Comparison of ENCODE assay signal across 17 mouse cellular contexts in the genomic region with DNA sequence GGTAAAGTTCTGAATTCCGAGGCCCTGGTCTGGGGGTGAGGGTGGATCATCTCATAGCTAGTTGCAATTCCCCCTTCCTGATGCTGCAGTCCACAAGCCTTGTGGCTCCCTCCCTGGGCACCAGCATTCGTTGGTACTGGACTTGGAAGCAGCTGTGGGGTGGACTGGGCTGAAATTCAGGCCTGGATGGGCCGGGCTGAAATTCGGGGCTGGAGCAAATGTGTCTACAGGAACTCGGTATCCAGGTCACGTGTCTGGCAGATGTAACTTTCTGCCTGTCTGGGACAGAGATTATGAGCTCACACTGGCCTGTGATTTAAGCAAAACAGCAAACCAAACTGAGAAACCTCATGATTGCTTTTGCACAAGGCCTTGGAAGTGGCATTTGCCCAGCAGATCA. TPM values are rescaled to one million over a fixed set of nuclear protein-coding genes. Genes with fewer than 3 reads are reported as not detected.
DNase-seq lines count a peak whose midpoint lies in the region; ATAC-seq and TF ChIP-seq lines count a peak whose summit lies in the region.
"Had no signal": no experiment of that assay in that cellular context is flagged by ENCODE, and none has a peak within 500 bp of the region (broad histone marks: within the 10 kb centered on the region; RNA-seq: fewer than 3 reads in every experiment).

No protein-coding gene starts in this region.

- no peaks in the 10 kb centered on the region for H3K36me3 ChIP-seq in forebrain, embryonic 15.5 days
- H3K36me3 ChIP-seq in forebrain, postnatal 0 days (ENCODE audit: insufficient read depth) = no peaks in the 10 kb centered on the region
- no peaks in the 10 kb centered on the region for H3K36me3 ChIP-seq in midbrain, embryonic 12.5 days
- H3K36me3 ChIP-seq in midbrain, embryonic 16.5 days (ENCODE audit: control insufficient read depth, insufficient read depth, low read length) = no peaks in the 10 kb centered on the region
- H3K36me3 ChIP-seq in midbrain, embryonic 13.5 days = no peaks in the 10 kb centered on the region
- H3K36me3 ChIP-seq: G1E had no signal

- no peaks in the 10 kb centered on the region for H3K9me3 ChIP-seq in forebrain, embryonic 15.5 days
- H3K9me3 ChIP-seq in forebrain, postnatal 0 days (ENCODE audit: low read length) = no peaks in the 10 kb centered on the region
- H3K9me3 ChIP-seq in midbrain, embryonic 12.5 days = no peaks in the 10 kb centered on the region
- H3K9me3 ChIP-seq in midbrain, embryonic 16.5 days (replicated peaks; ENCODE audit: control insufficient read depth, low read length, poor library complexity, severe bottlenecking) = no peaks in the 10 kb centered on the region
- H3K9me3 ChIP-seq in midbrain, embryonic 13.5 days = no peaks in the 10 kb centered on the region

- WGBS in forebrain, embryonic 15.5 days = 77% methylated on average over 6 of the region's 6 CpGs
- 68% methylated on average over 6 of the region's 6 CpGs for WGBS in forebrain, postnatal 0 days
- WGBS in midbrain, embryonic 12.5 days = 74% methylated on average over 6 of the region's 6 CpGs
- 76% methylated on average over 6 of the region's 6 CpGs for WGBS in midbrain, embryonic 16.5 days
- 68% methylated on average over 6 of the region's 6 CpGs for WGBS in midbrain, embryonic 13.5 days

- no peak for TF ChIP-seq CTCF in forebrain, postnatal 0 days (IDR thresholded peaks at IDR 0.05; ENCODE audit: low read depth)

- H3K4me1 ChIP-seq in forebrain, embryonic 15.5 days = peaks cover 12% of the 10 kb centered on the region
- H3K4me1 ChIP-seq in forebrain, postnatal 0 days (ENCODE audit: insufficient read depth) = no peaks in the 10 kb centered on the region
- peaks cover 8% of the 10 kb centered on the region for H3K4me1 ChIP-seq in midbrain, embryonic 12.5 days
- no peaks in the 10 kb centered on the region for H3K4me1 ChIP-seq in midbrain, embryonic 16.5 days (ENCODE audit: control insufficient read depth, insufficient read depth, low read length)
- peaks cover 11% of the 10 kb centered on the region for H3K4me1 ChIP-seq in midbrain, embryonic 13.5 days (replicated peaks)

- DNase-seq in forebrain, postnatal 0 days = no peak
- DNase-seq in gastrocnemius, postnatal 14 days = peak; percentile 81
- no peak for DNase-seq in spleen, postnatal 14 days (ENCODE audit: low spot score in 2 of 2)
- DNase-seq in spleen, postnatal 36 days (ENCODE audit: low spot score in 2 of 2) = no peak

- no peak overlapping the region for H3K4me2 ChIP-seq in forebrain, embryonic 15.5 days (replicated peaks)
- no peak overlapping the region for H3K4me2 ChIP-seq in forebrain, postnatal 0 days (ENCODE audit: low read depth)
- H3K4me2 ChIP-seq in midbrain, embryonic 12.5 days (replicated peaks) = no peak overlapping the region
- H3K4me2 ChIP-seq in midbrain, embryonic 16.5 days (ENCODE audit: low read length) = no peak overlapping the region
- no peak overlapping the region for H3K4me2 ChIP-seq in midbrain, embryonic 13.5 days (replicated peaks)

- intact Hi-C loops in gastrocnemius, postnatal 14 days (cut with DNase I; ENCODE audit: low total_unique reads) = no loop called here

- no peaks in the 10 kb centered on the region for H3K27me3 ChIP-seq in forebrain, embryonic 15.5 days
- no peaks in the 10 kb centered on the region for H3K27me3 ChIP-seq in forebrain, postnatal 0 days (ENCODE audit: insufficient read depth, low read length)
- no peaks in the 10 kb centered on the region for H3K27me3 ChIP-seq in midbrain, embryonic 12.5 days
- no peaks in the 10 kb centered on the region for H3K27me3 ChIP-seq in midbrain, embryonic 16.5 days (ENCODE audit: control insufficient read depth, insufficient read depth, low read depth, low read length)
- H3K27me3 ChIP-seq in midbrain, embryonic 13.5 days = no peaks in the 10 kb centered on the region

- ATAC-seq in forebrain, embryonic 15.5 days (replicated peaks) = no peak
- ATAC-seq in forebrain, postnatal 0 days = no peak
- no peak for ATAC-seq in midbrain, embryonic 12.5 days (ENCODE audit: low FRiP score, low read depth)
- ATAC-seq in midbrain, embryonic 16.5 days = no peak
- 0 out of 2 replicates have a peak, but pooled peaks have one; percentile 12 for ATAC-seq in midbrain, embryonic 13.5 days
- ATAC-seq: intestine, postnatal 0 days had no signal

- H3K9ac ChIP-seq in forebrain, embryonic 15.5 days (replicated peaks) = no peak overlapping the region
- no peak overlapping the region for H3K9ac ChIP-seq in forebrain, postnatal 0 days
- no peak overlapping the region for H3K9ac ChIP-seq in midbrain, embryonic 12.5 days (replicated peaks)
- no peak overlapping the region for H3K9ac ChIP-seq in midbrain, embryonic 16.5 days (ENCODE audit: low read depth, low read length)
- H3K9ac ChIP-seq in midbrain, embryonic 13.5 days (replicated peaks) = no peak overlapping the region

- no peak overlapping the region for H3K4me3 ChIP-seq in forebrain, embryonic 15.5 days
- H3K4me3 ChIP-seq in forebrain, postnatal 0 days (ENCODE audit: low read depth, low read length) = no peak overlapping the region
- no peak overlapping the region for H3K4me3 ChIP-seq in midbrain, embryonic 12.5 days
- H3K4me3 ChIP-seq in midbrain, embryonic 16.5 days (ENCODE audit: low read depth, low read length) = no peak overlapping the region
- H3K4me3 ChIP-seq in midbrain, embryonic 13.5 days (replicated peaks) = no peak overlapping the region

- peak overlapping the region; percentile 71; the same call in 1 of the 2 replicates for H3K27ac ChIP-seq in forebrain, embryonic 15.5 days (replicated peaks)
- H3K27ac ChIP-seq in forebrain, postnatal 0 days (ENCODE audit: low read depth, low read length) = no peak overlapping the region
- H3K27ac ChIP-seq in midbrain, embryonic 12.5 days (replicated peaks) = peak overlapping the region; percentile 60
- no peak overlapping the region for H3K27ac ChIP-seq in midbrain, embryonic 16.5 days (ENCODE audit: low read length)
- H3K27ac ChIP-seq in midbrain, embryonic 13.5 days = peak overlapping the region; percentile 30; the same call in 1 of the 2 replicates

RNA-seq across cellular contexts. Expression of gene Atp6v1e2, which starts 1.1 kb away (rescaled TPM):
- polyA plus RNA-seq in forebrain, embryonic 15.5 days (2015; fragmentation: Nextera tagmentation; extraction: Ambion mirVana) = 0.19 TPM in 1 of 2 replicates, not detected in the other
- total RNA-seq in forebrain, postnatal 0 days (2014; rRNA removed) = not detected in 2 replicates
- 0.15 and 0.21 TPM in 2 replicates for polyA plus RNA-seq in forebrain, postnatal 0 days (2015; fragmentation: Nextera tagmentation; extraction: Ambion mirVana)
- 0.39 and 0.60 TPM in 2 replicates for polyA plus RNA-seq in midbrain, embryonic 12.5 days (2016; fragmentation: Nextera tagmentation; extraction: Ambion mirVana)
- polyA plus RNA-seq in midbrain, embryonic 16.5 days (2015; fragmentation: Nextera tagmentation; extraction: Ambion mirVana) = 0.29 TPM in 1 of 2 replicates, not detected in the other
- not detected for total RNA-seq in gastrocnemius, postnatal 14 days (2021)
- polyA plus RNA-seq in midbrain, embryonic 13.5 days (2015; fragmentation: Nextera tagmentation; extraction: Ambion mirVana) = not detected in 2 replicates
- total RNA-seq: adrenal gland, adult 18-20 months; common myeloid progenitor, adult 5-6 weeks; G1E; layer of hippocampus, adult 18-20 months; liver, adult 2 months had no signal
- polyA plus RNA-seq: G1E; heart, embryonic 14.5 days; intestine, postnatal 0 days; liver, adult 2 months; neural tube, embryonic 11.5 days had no signal

RNA-seq across cellular contexts. Expression of gene Rhoq, which starts 14.1 kb away (rescaled TPM):
- polyA plus RNA-seq in forebrain, embryonic 15.5 days (2015; fragmentation: Nextera tagmentation; extraction: Ambion mirVana) = 4.9 and 5.3 TPM in 2 replicates
- total RNA-seq in forebrain, postnatal 0 days (2014; rRNA removed) = 17.9 and 18.2 TPM in 2 replicates
- 2.7 and 4.0 TPM in 2 replicates for polyA plus RNA-seq in forebrain, postnatal 0 days (2015; fragmentation: Nextera tagmentation; extraction: Ambion mirVana)
- 13.0 and 15.1 TPM in 2 replicates for polyA plus RNA-seq in midbrain, embryonic 12.5 days (2016; fragmentation: Nextera tagmentation; extraction: Ambion mirVana)
- polyA plus RNA-seq in midbrain, embryonic 16.5 days (2015; fragmentation: Nextera tagmentation; extraction: Ambion mirVana) = 5.3 and 6.0 TPM in 2 replicates
- total RNA-seq in gastrocnemius, postnatal 14 days (2021) = 100 to 1,000 TPM; 164 to 165 TPM
- 6.5 and 7.0 TPM in 2 replicates for polyA plus RNA-seq in midbrain, embryonic 13.5 days (2015; fragmentation: Nextera tagmentation; extraction: Ambion mirVana)

RNA-seq across cellular contexts. Expression of gene Tmem247, which starts 31.7 kb away (rescaled TPM):
- not detected in 2 replicates for polyA plus RNA-seq in forebrain, embryonic 15.5 days (2015; fragmentation: Nextera tagmentation; extraction: Ambion mirVana)
- not detected in 2 replicates for total RNA-seq in forebrain, postnatal 0 days (2014; rRNA removed)
- polyA plus RNA-seq in forebrain, postnatal 0 days (2015; fragmentation: Nextera tagmentation; extraction: Ambion mirVana) = not detected in 2 replicates
- polyA plus RNA-seq in midbrain, embryonic 12.5 days (2016; fragmentation: Nextera tagmentation; extraction: Ambion mirVana) = not detected in 2 replicates
- polyA plus RNA-seq in midbrain, embryonic 16.5 days (2015; fragmentation: Nextera tagmentation; extraction: Ambion mirVana) = not detected in 2 replicates
- total RNA-seq in gastrocnemius, postnatal 14 days (2021) = not detected
- polyA plus RNA-seq in midbrain, embryonic 13.5 days (2015; fragmentation: Nextera tagmentation; extraction: Ambion mirVana) = not detected in 2 replicates
- total RNA-seq: adrenal gland, adult 18-20 months; common myeloid progenitor, adult 5-6 weeks; G1E; layer of hippocampus, adult 18-20 months; liver, adult 2 months had no signal
- polyA plus RNA-seq: G1E; heart, embryonic 14.5 days; intestine, postnatal 0 days; liver, adult 2 months; neural tube, embryonic 11.5 days; stomach, embryonic 16.5 days had no signal

Comparison
In these comparisons a context has a peak if more than half of its experiments do, and no peak if none do; other contexts are left out.
1. H3K27ac ChIP-seq: peak in forebrain, embryonic 15.5 days (single experiment), midbrain, embryonic 12.5 days (single experiment) and midbrain, embryonic 13.5 days (single experiment); none in forebrain, postnatal 0 days (single experiment) and midbrain, embryonic 16.5 days (single experiment).